Mouse (Mus musculus): ENCODE measurements around the gene Sprr2k. TPM values are rescaled to one million over a fixed set of nuclear protein-coding genes. Genes with fewer than 3 reads are reported as not detected.

The Sprr2k gene
- total and polyA plus RNA-seq, 2 experiments from 2014 or later: not detected

DNA sequence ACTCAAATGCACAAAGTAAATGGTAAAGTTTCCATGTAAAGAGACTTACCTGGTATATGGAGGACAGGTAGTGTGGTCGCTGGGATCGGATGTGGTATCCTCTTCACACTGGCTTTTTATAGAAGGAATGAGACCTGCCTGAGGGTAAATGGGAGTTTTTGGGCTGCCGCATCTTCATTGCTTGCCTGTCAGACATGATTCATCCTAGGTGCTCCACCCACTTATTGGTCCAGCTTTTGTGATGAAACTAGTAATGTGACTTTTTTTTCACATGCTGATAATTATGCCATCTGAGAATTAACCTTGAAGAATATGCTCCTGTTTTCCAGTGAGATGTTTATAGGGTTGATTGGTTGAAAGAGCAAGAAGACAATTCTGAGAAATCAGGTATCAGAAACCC, 6.3 kb downstream of the Sprr2k start, which contains the start of gene Sprr1b:
Gene Sprr1b (minus strand): TSS at position 101 of the 400 bp plus-strand sequence.
- Histone ChIP-seq H3K36me3 (ENCODE audit: insufficient read depth, low read length) (no peaks in the 10 kb centered on the region), H3K9me3 (ENCODE audit: low read length) (no peaks in the 10 kb centered on the region), H3K4me1 (ENCODE audit: insufficient read depth, low read length) (no peaks in the 10 kb centered on the region), H3K27ac (ENCODE audit: low read depth, low read length) (no peak within 1 kb of the TSS), H3K4me2 (ENCODE audit: low read depth, low read length, poor library complexity, severe bottlenecking) (no peak within 1 kb of the TSS), H3K27me3 (ENCODE audit: insufficient read depth, low read length) (no peaks in the 10 kb centered on the region), H3K9ac (replicated peaks; ENCODE audit: low read length, poor library complexity, severe bottlenecking) (no peak within 1 kb of the TSS), H3K4me3 (ENCODE audit: low read depth, low read length) (no peak within 1 kb of the TSS)
- DNase-seq (ENCODE audit: low spot score): no peak
- WGBS: 96% methylated on average over 3 of the region's 3 CpGs
- no peak for ATAC-seq (ENCODE audit: low FRiP score)
- TF ChIP-seq CTCF (IDR thresholded peaks at IDR 0.05): no peak

DNA sequence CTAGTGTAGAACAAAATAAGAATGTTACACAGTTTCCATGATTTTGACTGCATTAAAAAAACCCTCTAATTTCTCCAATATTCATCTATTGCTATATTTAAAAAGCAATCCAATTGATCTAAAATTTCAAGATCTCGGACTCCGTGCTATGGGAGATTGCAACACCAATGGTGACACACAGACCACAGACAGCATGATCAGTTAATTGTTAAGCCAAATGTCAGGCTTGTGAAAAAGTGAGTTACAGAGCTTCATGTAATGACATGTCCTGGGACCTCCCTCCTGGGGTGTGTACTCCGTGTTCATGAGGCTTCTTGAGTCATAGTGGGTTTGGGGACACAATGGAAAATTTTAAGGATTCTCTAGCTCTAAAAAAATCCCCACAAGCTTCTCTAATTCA, 7.8 kb downstream of the Sprr2k start:
- H3K27ac ChIP-seq (ENCODE audit: low read depth, low read length): no peak overlapping the region
- TF ChIP-seq CTCF (IDR thresholded peaks at IDR 0.05): no peak
- DNase-seq (ENCODE audit: low spot score) (no peak), ATAC-seq (ENCODE audit: low FRiP score) (no peak)
- H3K27me3 ChIP-seq (ENCODE audit: insufficient read depth, low read length): no peaks in the 10 kb centered on the region
- no peak overlapping the region for H3K9ac ChIP-seq (replicated peaks; ENCODE audit: low read length, poor library complexity, severe bottlenecking)
- WGBS: 90% methylated on average over 3 of the region's 3 CpGs
- H3K36me3 ChIP-seq (ENCODE audit: insufficient read depth, low read length): no peaks in the 10 kb centered on the region
- H3K4me2 ChIP-seq (ENCODE audit: low read depth, low read length, poor library complexity, severe bottlenecking): no peak overlapping the region
- no peaks in the 10 kb centered on the region for H3K9me3 ChIP-seq (ENCODE audit: low read length)
- H3K4me1 ChIP-seq (ENCODE audit: insufficient read depth, low read length): no peaks in the 10 kb centered on the region
- no peak overlapping the region for H3K4me3 ChIP-seq (ENCODE audit: low read depth, low read length)

DNA sequence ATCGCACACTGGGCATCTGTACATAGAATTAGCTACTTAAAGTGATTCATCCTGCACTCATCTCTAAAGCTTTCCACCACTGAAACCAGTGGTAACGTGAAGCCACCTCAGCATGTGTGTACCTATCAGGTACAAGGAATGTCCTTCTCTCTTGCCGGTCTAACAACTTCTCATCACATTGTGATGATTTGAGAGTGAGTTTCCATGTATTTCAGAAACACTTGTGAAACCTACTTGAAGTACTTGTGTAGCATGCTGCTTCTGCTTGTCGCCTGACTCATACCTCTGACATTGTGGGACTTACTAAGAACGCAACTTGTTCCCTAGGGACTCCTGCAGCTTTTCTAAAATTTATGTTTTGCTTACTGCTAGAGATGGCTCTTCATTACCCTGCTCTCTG, 22.8 kb downstream of the Sprr2k start:
- Histone ChIP-seq H3K4me1 (ENCODE audit: insufficient read depth, low read length) (no peaks in the 10 kb centered on the region), H3K36me3 (ENCODE audit: insufficient read depth, low read length) (no peaks in the 10 kb centered on the region)

DNA sequence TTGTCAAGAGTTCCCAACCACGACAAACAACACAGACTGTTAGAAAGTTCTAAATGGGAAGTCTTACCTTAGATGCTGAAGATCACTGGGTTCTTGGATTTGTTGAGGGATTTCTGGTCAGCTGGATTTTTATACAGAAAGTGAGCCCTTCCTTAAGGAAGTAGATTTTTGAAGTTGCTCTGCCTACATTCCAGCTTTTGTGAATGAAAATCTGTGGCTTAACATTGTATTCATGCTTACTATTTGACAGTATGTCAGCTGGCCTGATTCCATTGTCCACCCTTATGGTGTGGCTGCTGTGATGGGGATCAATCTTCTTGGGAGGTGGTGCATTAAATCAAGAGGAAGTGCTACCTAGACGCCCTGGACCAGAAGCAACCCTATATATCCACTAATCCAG, 26.2 kb downstream of the Sprr2k start, which contains the start of gene Sprr3:
Gene Sprr3 (minus strand): TSS at position 101 of the 400 bp plus-strand sequence.
- Histone ChIP-seq H3K27me3 (ENCODE audit: insufficient read depth, low read length) (no peaks in the 10 kb centered on the region), H3K9me3 (ENCODE audit: low read length) (no peaks in the 10 kb centered on the region), H3K36me3 (ENCODE audit: insufficient read depth, low read length) (no peaks in the 10 kb centered on the region), H3K27ac (ENCODE audit: low read depth, low read length) (no peak within 1 kb of the TSS), H3K4me2 (ENCODE audit: low read depth, low read length, poor library complexity, severe bottlenecking) (no peak within 1 kb of the TSS), H3K9ac (replicated peaks; ENCODE audit: low read length, poor library complexity, severe bottlenecking) (no peak within 1 kb of the TSS), H3K4me3 (ENCODE audit: low read depth, low read length) (no peak within 1 kb of the TSS), H3K4me1 (ENCODE audit: insufficient read depth, low read length) (no peaks in the 10 kb centered on the region)
- DNase-seq (ENCODE audit: low spot score) (no peak), ATAC-seq (ENCODE audit: low FRiP score) (no peak)
- no peak for TF ChIP-seq CTCF (IDR thresholded peaks at IDR 0.05)
- 79% methylated on average over 2 of the region's 2 CpGs for WGBS

More for the DNA sequence above, 22.8 kb downstream of the Sprr2k start:
- Histone ChIP-seq H3K27me3 (ENCODE audit: insufficient read depth, low read length) (no peaks in the 10 kb centered on the region), H3K9ac (replicated peaks; ENCODE audit: low read length, poor library complexity, severe bottlenecking) (no peak overlapping the region), H3K4me3 (ENCODE audit: low read depth, low read length) (no peak overlapping the region), H3K27ac (ENCODE audit: low read depth, low read length) (no peak overlapping the region), H3K9me3 (ENCODE audit: low read length) (no peaks in the 10 kb centered on the region), H3K4me2 (ENCODE audit: low read depth, low read length, poor library complexity, severe bottlenecking) (no peak overlapping the region)
- no peak for TF ChIP-seq CTCF (IDR thresholded peaks at IDR 0.05)
- no peak for ATAC-seq (ENCODE audit: low FRiP score)
- WGBS: 85% methylated on average over 5 of the region's 5 CpGs
- no peak for DNase-seq (ENCODE audit: low spot score)

DNA sequence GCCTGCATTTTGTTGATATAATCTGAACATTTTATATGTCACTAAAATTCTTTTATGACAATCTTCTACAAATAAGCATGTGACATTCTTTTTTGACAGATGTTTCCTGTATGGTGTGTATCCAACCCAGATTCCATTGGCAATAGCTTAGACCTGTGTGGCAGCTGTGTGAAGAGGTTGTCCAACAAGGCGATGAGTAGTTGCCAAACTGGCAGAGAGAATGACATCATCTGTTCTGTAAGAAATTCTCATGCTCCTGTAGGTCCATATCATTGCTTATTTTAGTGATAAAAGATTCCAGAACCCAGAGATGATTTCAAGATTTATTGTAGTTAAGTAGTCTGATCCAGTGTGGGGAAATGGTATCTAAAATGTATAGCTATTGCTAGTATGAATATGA, 34.2 kb downstream of the Sprr2k start:
- H3K9ac ChIP-seq (replicated peaks; ENCODE audit: low read length, poor library complexity, severe bottlenecking): no peak overlapping the region
- ATAC-seq (ENCODE audit: low FRiP score): no peak

DNA sequence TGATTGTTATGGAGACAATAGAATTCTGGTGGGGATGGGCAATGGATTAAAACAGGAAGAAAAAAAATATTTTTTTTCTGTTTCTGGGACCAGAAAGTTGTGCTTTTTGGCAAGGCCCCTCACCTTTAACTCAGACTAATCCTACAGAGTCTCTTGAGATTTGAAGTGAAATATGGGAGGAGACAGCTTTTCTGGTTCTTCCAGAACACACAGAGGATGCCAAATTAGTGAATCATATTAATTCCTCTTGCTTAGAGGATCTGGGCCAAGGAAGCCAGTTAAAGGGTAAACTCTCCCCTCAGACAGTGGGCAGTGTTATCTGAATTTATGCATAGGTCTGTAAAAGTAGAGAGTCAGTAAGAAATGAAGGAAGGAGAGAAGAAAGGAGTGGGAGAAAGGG, 35.0 kb downstream of the Sprr2k start:
- no peak overlapping the region for H3K9ac ChIP-seq (replicated peaks; ENCODE audit: low read length, poor library complexity, severe bottlenecking)
- no peak for TF ChIP-seq CTCF (IDR thresholded peaks at IDR 0.05)
- no peaks in the 10 kb centered on the region for H3K4me1 ChIP-seq (ENCODE audit: insufficient read depth, low read length)
- no peak overlapping the region for H3K27ac ChIP-seq (ENCODE audit: low read depth, low read length)
- H3K36me3 ChIP-seq (ENCODE audit: insufficient read depth, low read length): no peaks in the 10 kb centered on the region
- ATAC-seq (ENCODE audit: low FRiP score): no peak
- peak; percentile 1 for DNase-seq (ENCODE audit: low spot score)
- H3K27me3 ChIP-seq (ENCODE audit: insufficient read depth, low read length): no peaks in the 10 kb centered on the region
- H3K9me3 ChIP-seq (ENCODE audit: low read length): no peaks in the 10 kb centered on the region
- no peak overlapping the region for H3K4me2 ChIP-seq (ENCODE audit: low read depth, low read length, poor library complexity, severe bottlenecking)
- H3K4me3 ChIP-seq (ENCODE audit: low read depth, low read length): no peak overlapping the region

More for the DNA sequence above, 34.2 kb downstream of the Sprr2k start:
- 94% methylated on average over 1 of the region's 1 CpGs for WGBS
- Histone ChIP-seq H3K4me1 (ENCODE audit: insufficient read depth, low read length) (no peaks in the 10 kb centered on the region), H3K27me3 (ENCODE audit: insufficient read depth, low read length) (no peaks in the 10 kb centered on the region), H3K36me3 (ENCODE audit: insufficient read depth, low read length) (no peaks in the 10 kb centered on the region), H3K27ac (ENCODE audit: low read depth, low read length) (no peak overlapping the region), H3K4me2 (ENCODE audit: low read depth, low read length, poor library complexity, severe bottlenecking) (no peak overlapping the region), H3K9me3 (ENCODE audit: low read length) (no peaks in the 10 kb centered on the region), H3K4me3 (ENCODE audit: low read depth, low read length) (no peak overlapping the region)
- no peak for TF ChIP-seq CTCF (IDR thresholded peaks at IDR 0.05)
- DNase-seq (ENCODE audit: low spot score): peak; percentile 1
